Mouse (Mus musculus) cerebellum, adult 2 months (tissue): ENCODE data around the gene 5430419D17Rik.

Experiments
- CTCF ChIP-seq: fragments of 200-500 bp; IDR thresholded peaks from 2 replicates; pipeline ENCODE4 v1.5.1; 2011; ENCODE audit warnings: low read depth, mild to moderate bottlenecking, control low read depth, low read length, moderate library complexity, borderline replicate concordance; ENCODE audit not compliant: insufficient read depth
- POLR2A ChIP-seq: fragments of 200-500 bp; IDR thresholded peaks from 2 replicates; pipeline ENCODE4 v1.6.1; 2011; ENCODE audit warnings: low read length, control low read depth, borderline replicate concordance; ENCODE audit not compliant: insufficient read depth

- TF ChIP-seq POLR2A (no peak), CTCF (no peak)
Observed at GRCm38 (mm10) chr7:131146214-131146613, 28.0 kb upstream of the 5430419D17Rik start, which contains the start of gene 4933402N03Rik.
